Mouse (Mus musculus): ENCODE measurements around the gene Fam129b. TPM values are rescaled to one million over a fixed set of nuclear protein-coding genes. Genes with fewer than 3 reads are reported as not detected.

Gene Fam129b
- polyA plus RNA-seq, 1 experiment from 2014 or later: 56.2 TPM

DNA sequence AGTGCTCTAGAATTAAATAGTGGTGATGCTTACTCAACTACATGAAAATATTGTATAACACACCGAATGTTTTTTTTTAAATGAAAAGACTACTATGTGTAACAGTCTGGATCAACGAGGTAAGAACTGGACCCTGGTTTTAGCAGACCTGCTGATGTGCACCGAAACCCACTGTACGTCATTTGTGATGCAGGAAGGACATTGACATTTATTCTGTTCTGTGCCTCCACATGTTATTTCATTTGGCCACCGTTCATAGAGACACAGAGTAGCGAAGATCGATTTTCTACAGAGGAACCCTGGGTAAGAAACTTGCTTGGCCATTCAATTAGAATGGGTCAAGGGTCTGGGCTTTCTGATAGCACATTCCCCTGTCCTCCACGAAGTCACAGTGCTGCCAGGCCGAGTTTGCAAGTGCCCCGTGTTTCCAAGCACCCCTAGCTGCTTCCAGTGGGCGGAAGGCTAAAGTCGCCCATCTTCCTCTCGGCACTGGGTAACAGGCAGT lies 90.3 kb downstream of the Fam129b start:
- H3K27me3 ChIP-seq (ENCODE audit: insufficient read depth, low read length): no peaks in the 10 kb centered on the region
- H3K4me1 ChIP-seq (ENCODE audit: insufficient read depth, low read length): peaks cover 38% of the 10 kb centered on the region
- peaks cover 20% of the 10 kb centered on the region for H3K36me3 ChIP-seq (ENCODE audit: insufficient read depth, low read length)
- no peaks in the 10 kb centered on the region for H3K9me3 ChIP-seq (ENCODE audit: low read length)
- no peak for ATAC-seq (ENCODE audit: low FRiP score, low TSS enrichment)
- peak overlapping the region; percentile 88 for H3K4me2 ChIP-seq (replicated peaks; ENCODE audit: low read depth, low read length)
- peak overlapping the region; percentile 83 for H3K9ac ChIP-seq (replicated peaks; ENCODE audit: low read length)
- peak overlapping the region; percentile 99 for H3K27ac ChIP-seq (ENCODE audit: low read length)
- H3K4me3 ChIP-seq (ENCODE audit: low read length): peak overlapping the region; percentile 71
- 7% methylated on average over 13 of the region's 13 CpGs for WGBS

DNA sequence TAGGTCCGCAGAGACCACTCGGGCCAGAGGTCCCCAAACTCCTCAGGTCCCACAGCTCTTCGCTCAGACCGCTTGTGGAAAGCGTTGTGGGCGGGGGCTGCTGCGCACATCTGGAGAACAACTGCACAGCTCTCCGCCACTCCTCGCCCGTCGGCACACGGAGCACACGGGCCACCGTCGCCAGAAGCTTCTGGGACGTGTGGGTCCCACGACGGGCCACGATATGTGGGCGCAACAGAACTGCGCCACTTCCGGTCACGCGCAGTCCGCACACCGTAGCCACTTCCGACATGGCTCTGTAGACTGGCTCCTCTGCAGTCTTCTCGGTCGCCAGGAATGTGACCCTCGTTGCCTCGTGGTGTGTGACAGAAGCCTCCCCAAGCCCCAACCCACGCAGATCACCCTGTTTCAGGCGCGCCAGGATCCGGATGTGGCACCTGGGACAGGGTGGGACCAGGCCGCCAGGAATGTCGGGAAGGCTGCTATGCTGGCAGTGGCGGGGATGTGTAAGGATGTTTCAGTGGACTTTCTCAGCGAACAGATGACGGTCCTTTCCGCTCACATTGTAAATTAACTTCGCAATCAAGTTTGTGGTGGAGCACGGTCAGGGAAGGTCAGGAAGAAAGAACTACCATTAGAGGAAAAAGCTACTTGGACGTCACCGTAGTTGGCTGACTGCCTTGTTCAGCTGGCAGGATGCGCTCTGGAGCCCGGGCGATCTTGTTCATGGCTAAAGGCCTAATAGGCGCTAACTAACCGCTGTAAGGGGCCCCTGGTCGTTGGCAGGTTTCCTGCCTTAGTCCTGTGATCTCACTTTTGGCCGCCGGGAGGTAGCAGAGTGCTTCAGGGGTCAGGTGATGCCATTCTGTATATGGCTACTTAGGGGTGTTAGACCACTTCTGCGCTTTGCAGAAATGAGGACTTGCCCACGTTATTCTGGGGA lies 91.0 kb downstream of the Fam129b start:
- H3K4me2 ChIP-seq (replicated peaks; ENCODE audit: low read depth, low read length): peak overlapping the region; percentile 88
- peaks cover 38% of the 10 kb centered on the region for H3K4me1 ChIP-seq (ENCODE audit: insufficient read depth, low read length)
- H3K36me3 ChIP-seq (ENCODE audit: insufficient read depth, low read length): peaks cover 20% of the 10 kb centered on the region
- H3K9ac ChIP-seq (replicated peaks; ENCODE audit: low read length): peak overlapping the region; percentile 83
- H3K4me3 ChIP-seq (ENCODE audit: low read length): peak overlapping the region; percentile 71
- under 1% methylated on average over 55 of the region's 55 CpGs for WGBS
- no peaks in the 10 kb centered on the region for H3K27me3 ChIP-seq (ENCODE audit: insufficient read depth, low read length)
- ATAC-seq (ENCODE audit: low FRiP score, low TSS enrichment): peak; percentile 91
- no peaks in the 10 kb centered on the region for H3K9me3 ChIP-seq (ENCODE audit: low read length)
- H3K27ac ChIP-seq (ENCODE audit: low read length): peak overlapping the region; percentile 99

DNA sequence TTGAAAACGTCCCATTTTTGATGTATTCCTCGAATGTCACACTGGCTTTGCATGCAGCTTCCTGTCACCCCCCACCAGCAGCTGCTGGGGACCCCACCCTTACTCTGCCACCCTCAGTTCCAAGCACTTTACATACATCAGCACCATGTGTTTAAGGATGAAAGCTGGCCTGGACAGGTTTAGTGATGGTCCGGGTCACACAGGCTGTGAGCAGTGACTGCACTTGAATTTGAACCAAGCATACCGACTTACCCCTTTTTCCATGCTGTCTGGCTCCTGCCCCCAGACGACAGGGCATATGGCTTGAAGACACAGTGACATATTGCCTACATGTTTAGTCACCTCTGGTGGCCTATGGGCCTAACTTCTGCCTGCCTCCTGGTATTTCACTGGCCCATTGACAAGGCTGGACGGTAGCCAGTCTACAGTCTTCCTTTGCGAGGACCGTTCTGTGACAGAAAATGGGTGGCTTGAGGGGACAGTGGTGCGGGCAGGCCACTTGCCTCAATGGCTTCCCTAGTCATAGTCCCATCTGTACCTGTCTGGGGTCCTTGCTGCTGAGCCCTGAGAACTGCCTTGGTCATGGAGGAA lies 92.2 kb downstream of the Fam129b start:
- no peak overlapping the region for H3K4me3 ChIP-seq (ENCODE audit: low read length)
- WGBS: 82% methylated on average over 9 of the region's 9 CpGs
- ATAC-seq (ENCODE audit: low FRiP score, low TSS enrichment): no peak
- H3K9ac ChIP-seq (replicated peaks; ENCODE audit: low read length): no peak overlapping the region
- no peak overlapping the region for H3K4me2 ChIP-seq (replicated peaks; ENCODE audit: low read depth, low read length)
- no peaks in the 10 kb centered on the region for H3K9me3 ChIP-seq (ENCODE audit: low read length)
- peaks cover 33% of the 10 kb centered on the region for H3K4me1 ChIP-seq (ENCODE audit: insufficient read depth, low read length)
- H3K36me3 ChIP-seq (ENCODE audit: insufficient read depth, low read length): peaks cover 20% of the 10 kb centered on the region
- no peak overlapping the region for H3K27ac ChIP-seq (ENCODE audit: low read length)
- no peaks in the 10 kb centered on the region for H3K27me3 ChIP-seq (ENCODE audit: insufficient read depth, low read length)

DNA sequence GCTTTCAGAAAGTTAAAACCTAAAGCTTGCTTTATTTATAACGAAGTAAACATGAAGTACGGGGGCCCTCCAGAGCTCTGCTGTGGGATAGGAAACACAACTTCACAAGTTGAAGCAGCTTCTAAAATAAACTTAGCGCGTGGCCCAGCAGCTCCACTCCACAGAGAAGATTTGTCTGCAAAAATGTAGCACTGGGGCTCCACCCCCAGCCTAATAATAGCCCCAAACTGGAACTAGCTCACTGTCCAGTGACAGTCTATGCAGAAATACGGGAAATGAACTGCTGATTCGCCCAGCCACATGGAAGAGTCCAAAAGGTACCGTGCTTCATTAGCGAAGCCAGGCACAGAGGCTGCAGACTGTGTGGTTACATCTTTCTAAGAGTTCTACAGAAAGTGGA lies 93.4 kb downstream of the Fam129b start:
- Histone ChIP-seq H3K27me3 (ENCODE audit: insufficient read depth, low read length) (no peaks in the 10 kb centered on the region), H3K4me3 (ENCODE audit: low read length) (no peak overlapping the region), H3K9me3 (ENCODE audit: low read length) (no peaks in the 10 kb centered on the region), H3K4me2 (replicated peaks; ENCODE audit: low read depth, low read length) (no peak overlapping the region), H3K36me3 (ENCODE audit: insufficient read depth, low read length) (peaks cover 17% of the 10 kb centered on the region), H3K9ac (replicated peaks; ENCODE audit: low read length) (no peak overlapping the region), H3K27ac (ENCODE audit: low read length) (no peak overlapping the region), H3K4me1 (ENCODE audit: insufficient read depth, low read length) (peaks cover 21% of the 10 kb centered on the region)
- 82% methylated on average over 8 of the region's 8 CpGs for WGBS
- ATAC-seq (ENCODE audit: low FRiP score, low TSS enrichment): no peak

DNA sequence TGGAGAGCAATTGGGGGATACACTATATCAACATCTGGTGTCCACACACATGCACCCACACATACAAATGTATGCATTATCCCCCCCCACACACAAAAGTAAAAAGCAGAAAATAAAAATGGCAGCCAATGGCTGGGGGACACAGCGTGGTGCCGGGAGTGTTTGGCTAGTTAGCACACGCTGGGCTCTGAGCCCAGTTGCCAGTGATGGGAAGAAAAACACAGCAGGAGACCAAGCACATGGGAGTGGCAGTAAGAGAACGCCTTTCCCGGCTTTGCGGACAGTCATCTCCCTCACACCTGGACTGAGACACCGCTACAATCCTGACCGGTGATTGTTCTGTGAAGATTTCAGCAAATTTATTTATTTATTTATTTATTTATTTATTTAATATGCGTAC lies 95.3 kb downstream of the Fam129b start:
- Histone ChIP-seq H3K27me3 (ENCODE audit: insufficient read depth, low read length) (no peaks in the 10 kb centered on the region), H3K9ac (replicated peaks; ENCODE audit: low read length) (no peak overlapping the region), H3K4me2 (replicated peaks; ENCODE audit: low read depth, low read length) (no peak overlapping the region), H3K27ac (ENCODE audit: low read length) (no peak overlapping the region), H3K9me3 (ENCODE audit: low read length) (no peaks in the 10 kb centered on the region), H3K36me3 (ENCODE audit: insufficient read depth, low read length) (peaks cover 17% of the 10 kb centered on the region), H3K4me1 (ENCODE audit: insufficient read depth, low read length) (peaks cover 9% of the 10 kb centered on the region), H3K4me3 (ENCODE audit: low read length) (no peak overlapping the region)
- 68% methylated on average over 9 of the region's 9 CpGs for WGBS
- ATAC-seq (ENCODE audit: low FRiP score, low TSS enrichment): no peak

DNA sequence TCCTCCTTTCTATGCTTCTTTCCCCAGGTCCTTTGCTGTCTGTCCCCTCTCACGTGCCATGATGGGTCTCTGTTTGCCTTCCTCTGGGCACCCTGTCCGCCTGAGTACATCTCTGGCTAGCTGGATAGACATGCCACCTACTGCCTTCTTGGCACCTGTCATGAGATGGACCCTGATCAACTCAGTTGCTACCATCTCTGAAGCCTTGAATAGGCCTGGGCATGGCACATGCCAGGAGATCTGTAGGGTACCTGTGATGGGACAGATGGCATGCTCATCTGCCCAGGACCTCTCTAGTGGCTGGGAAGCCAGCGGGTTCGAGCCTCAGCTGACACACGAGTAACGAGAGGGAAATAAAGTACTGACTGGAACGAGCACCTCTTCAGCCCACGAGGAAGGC lies 98.3 kb downstream of the Fam129b start:
- 88% methylated on average over 8 of the region's 8 CpGs for WGBS
- ATAC-seq (ENCODE audit: low FRiP score, low TSS enrichment): no peak
- H3K9ac ChIP-seq (replicated peaks; ENCODE audit: low read length): no peak overlapping the region
- H3K27ac ChIP-seq (ENCODE audit: low read length): no peak overlapping the region
- peaks cover 17% of the 10 kb centered on the region for H3K36me3 ChIP-seq (ENCODE audit: insufficient read depth, low read length)
- no peak overlapping the region for H3K4me3 ChIP-seq (ENCODE audit: low read length)
- no peaks in the 10 kb centered on the region for H3K4me1 ChIP-seq (ENCODE audit: insufficient read depth, low read length)
- H3K9me3 ChIP-seq (ENCODE audit: low read length): no peaks in the 10 kb centered on the region
- H3K4me2 ChIP-seq (replicated peaks; ENCODE audit: low read depth, low read length): no peak overlapping the region
- H3K27me3 ChIP-seq (ENCODE audit: insufficient read depth, low read length): no peaks in the 10 kb centered on the region

Other genes with a start within 250 kb of the Fam129b start
- gene Eng, start 229.5 kb upstream of the Fam129b start, polyA plus RNA-seq (2015; fragmentation: Nextera tagmentation; extraction: Ambion mirVana): 93.6 and 98.7 TPM in 2 replicates
- 42.3 and 45.1 TPM in 2 replicates for gene Fpgs, start 172.0 kb upstream of the Fam129b start, polyA plus RNA-seq (2015; fragmentation: Nextera tagmentation; extraction: Ambion mirVana)
- gene Cdk9, start 163.0 kb upstream of the Fam129b start, polyA plus RNA-seq (2015; fragmentation: Nextera tagmentation; extraction: Ambion mirVana): 113 and 115 TPM in 2 replicates
- gene Sh2d3c, start 155.1 kb upstream of the Fam129b start, polyA plus RNA-seq (2015; fragmentation: Nextera tagmentation; extraction: Ambion mirVana): 41.5 and 44.2 TPM in 2 replicates
- 0.16 TPM in 1 of 2 replicates, not detected in the other for gene 6330409D20Rik, start 135.1 kb upstream of the Fam129b start, polyA plus RNA-seq (2015; fragmentation: Nextera tagmentation; extraction: Ambion mirVana)
- 79.3 and 82.9 TPM in 2 replicates for gene Tor2a, start 118.9 kb upstream of the Fam129b start, polyA plus RNA-seq (2015; fragmentation: Nextera tagmentation; extraction: Ambion mirVana)
- gene Ttc16, start 100.5 kb upstream of the Fam129b start, polyA plus RNA-seq (2015; fragmentation: Nextera tagmentation; extraction: Ambion mirVana): 0.21 and 0.29 TPM in 2 replicates
- gene Ptrh1, start 100.3 kb upstream of the Fam129b start, polyA plus RNA-seq (2015; fragmentation: Nextera tagmentation; extraction: Ambion mirVana): 6.1 and 6.8 TPM in 2 replicates
- gene Cfap157, start 91.7 kb upstream of the Fam129b start, polyA plus RNA-seq (2015; fragmentation: Nextera tagmentation; extraction: Ambion mirVana): 0.29 and 0.32 TPM in 2 replicates
- gene Stxbp1, start 28.9 kb upstream of the Fam129b start, polyA plus RNA-seq (2015; fragmentation: Nextera tagmentation; extraction: Ambion mirVana): 19.6 and 22.3 TPM in 2 replicates
- 149 and 176 TPM in 2 replicates for gene Rpl12, start 85.4 kb downstream of the Fam129b start, polyA plus RNA-seq (2015; fragmentation: Nextera tagmentation; extraction: Ambion mirVana)
- gene Lrsam1, start 85.5 kb downstream of the Fam129b start, polyA plus RNA-seq (2015; fragmentation: Nextera tagmentation; extraction: Ambion mirVana): 11.7 and 12.2 TPM in 2 replicates
- 36.9 and 39.2 TPM in 2 replicates for gene Slc2a8, start 106.0 kb downstream of the Fam129b start, polyA plus RNA-seq (2015; fragmentation: Nextera tagmentation; extraction: Ambion mirVana)

All from kidney, embryonic 16.5 days (tissue).